Mouse (Mus musculus) embryonic facial prominence, embryonic 15.5 days (tissue): ENCODE measurements around the gene Pigb. TPM values are rescaled to one million over a fixed set of nuclear protein-coding genes. Genes with fewer than 3 reads are reported as not detected.
A peak's percentile ranks its signal among the peaks of the same experiment; 100 is the strongest.

Source experiments
- ATAC-seq: fragments of 200-750 bp; cut with Nextera tagmentation; 2 replicates; pipeline ENCODE4 v1.8.0; 2017; ENCODE audit warnings: low read depth, moderate TSS enrichment; ENCODE audit not compliant: insufficient number of reproducible peaks, low FRiP score, low TSS enrichment
- H3K27ac ChIP-seq: fragments of 300-500 bp; sonication (generic); replicated peaks from 2 replicates; pipeline ENCODE4 v1.5.1; 2015; ENCODE audit warnings: mild to moderate bottlenecking, inconsistent platforms
- H3K27me3 ChIP-seq: fragments of 300-500 bp; sonication (generic); 2 replicates; pipeline ENCODE4 v1.6.1; 2015; ENCODE audit warnings: inconsistent platforms
- H3K36me3 ChIP-seq: fragments of 300-500 bp; sonication (generic); 2 replicates; pipeline ENCODE4 v1.6.1; 2015; ENCODE audit warnings: mild to moderate bottlenecking, inconsistent platforms
- H3K4me1 ChIP-seq: fragments of 300-500 bp; sonication (generic); 2 replicates; pipeline ENCODE4 v1.6.1; 2015; ENCODE audit warnings: inconsistent platforms
- H3K4me2 ChIP-seq: fragments of 300-500 bp; sonication (generic); replicated peaks from 2 replicates; pipeline ENCODE4 v1.6.1; 2015; ENCODE audit warnings: mild to moderate bottlenecking, inconsistent platforms
- H3K4me3 ChIP-seq: fragments of 300-500 bp; sonication (generic); replicated peaks from 2 replicates; pipeline ENCODE4 v1.5.1; 2015; ENCODE audit warnings: mild to moderate bottlenecking, inconsistent platforms
- H3K9ac ChIP-seq: fragments of 300-500 bp; sonication (generic); 2 replicates; pipeline ENCODE4 v1.6.1; 2015; ENCODE audit warnings: inconsistent platforms
- H3K9me3 ChIP-seq: fragments of 300-500 bp; sonication (generic); replicated peaks from 2 replicates; pipeline ENCODE4 v1.6.1; 2016; ENCODE audit warnings: inconsistent platforms
- WGBS: fragments of 180-500 bp; shearing (Covaris S2); methylation state at CpG from one replicate; pipeline ENCODE4 v1.1.7; 2015; 5-methylcytosine and 5-hydroxymethylcytosine counted together
- polyA plus RNA-seq: library from polyadenylated mRNA; unstranded; fragments of >200 nt; fragmentation: Nextera tagmentation; extraction: Ambion mirVana; gene quantifications from 2 replicates; pipeline ENCODE4 v1.2.1, GENCODE M21; 2015

The Pigb gene
- polyA plus RNA-seq, 1 experiment from 2014 or later: 15.0 TPM

- Histone ChIP-seq H3K36me3 (no peaks in the 10 kb centered on the region), H3K27me3 (no peaks in the 10 kb centered on the region), H3K9me3 (no peaks in the 10 kb centered on the region), H3K4me3 (no peak overlapping the region), H3K4me2 (no peak overlapping the region), H3K4me1 (peaks cover 2% of the 10 kb centered on the region; the same call in 1 of the 2 replicates), H3K9ac (no peak overlapping the region), H3K27ac (no peak overlapping the region)
- no peak for ATAC-seq
- 92% methylated on average over 2 of the region's 2 CpGs for WGBS
These were observed 48.8 kb downstream of the Pigb start for GRCm38 (mm10) chr9:72991420-72991819.

GRCm38 (mm10) chr9:72988706-72989105 lies 51.5 kb downstream of the Pigb start:
- H3K4me3 ChIP-seq: no peak overlapping the region
- 82% methylated on average over 5 of the region's 5 CpGs for WGBS
- H3K27me3 ChIP-seq: no peaks in the 10 kb centered on the region
- no peak overlapping the region for H3K9ac ChIP-seq
- H3K4me1 ChIP-seq: peaks cover 14% of the 10 kb centered on the region
- no peak overlapping the region for H3K27ac ChIP-seq
- no peak for ATAC-seq
- no peaks in the 10 kb centered on the region for H3K9me3 ChIP-seq
- no peaks in the 10 kb centered on the region for H3K36me3 ChIP-seq
- H3K4me2 ChIP-seq: no peak overlapping the region

- ATAC-seq: no peak
- Histone ChIP-seq H3K9ac (no peak overlapping the region), H3K36me3 (no peaks in the 10 kb centered on the region), H3K4me3 (no peak overlapping the region), H3K27ac (no peak overlapping the region), H3K9me3 (no peaks in the 10 kb centered on the region), H3K4me2 (no peak overlapping the region), H3K4me1 (peaks cover 14% of the 10 kb centered on the region), H3K27me3 (no peaks in the 10 kb centered on the region)
- 60% methylated on average over 3 of the region's 3 CpGs for WGBS
These were observed 52.5 kb downstream of the Pigb start for GRCm38 (mm10) chr9:72987703-72988102.

GRCm38 (mm10) chr9:72985250-72986220 lies 54.6 kb downstream of the Pigb start, which contains the start of the genes Ccpg1os and Ccpg1:
TSS of gene Ccpg1os (minus strand) at chr9:72985382.
TSS of gene Ccpg1 (plus strand) at chr9:72985429.
- Histone ChIP-seq H3K36me3 (no peaks in the 10 kb centered on the region), H3K4me3 (peak within 1 kb of the TSS; percentile 93), H3K4me2 (peak within 1 kb of the TSS; percentile 74), H3K9me3 (no peaks in the 10 kb centered on the region), H3K9ac (peak within 1 kb of the TSS; percentile 58), H3K27me3 (no peaks in the 10 kb centered on the region), H3K27ac (peak within 1 kb of the TSS; percentile 71), H3K4me1 (peaks cover 14% of the 10 kb centered on the region)
- under 1% methylated on average over 88 of the region's 88 CpGs for WGBS
- peak; percentile 99 for ATAC-seq

GRCm38 (mm10) chr9:72983066-72983465 lies 57.1 kb downstream of the Pigb start:
- Histone ChIP-seq H3K4me1 (peaks cover 14% of the 10 kb centered on the region), H3K27me3 (no peaks in the 10 kb centered on the region), H3K27ac (no peak overlapping the region), H3K9ac (no peak overlapping the region), H3K4me2 (no peak overlapping the region), H3K9me3 (no peaks in the 10 kb centered on the region), H3K4me3 (no peak overlapping the region), H3K36me3 (no peaks in the 10 kb centered on the region)
- WGBS: 65% methylated on average over 2 of the region's 2 CpGs
- ATAC-seq: no peak

GRCm38 (mm10) chr9:72975242-72975641 lies 64.9 kb downstream of the Pigb start:
- no peaks in the 10 kb centered on the region for H3K36me3 ChIP-seq
- H3K9me3 ChIP-seq: no peaks in the 10 kb centered on the region
- no peak overlapping the region for H3K4me3 ChIP-seq
- H3K4me1 ChIP-seq: no peaks in the 10 kb centered on the region
- H3K4me2 ChIP-seq: no peak overlapping the region
- no peak for ATAC-seq
- no peak overlapping the region for H3K27ac ChIP-seq
- no peaks in the 10 kb centered on the region for H3K27me3 ChIP-seq
- WGBS: 86% methylated on average over 1 of the region's 1 CpGs
- no peak overlapping the region for H3K9ac ChIP-seq

- Histone ChIP-seq H3K36me3 (no peaks in the 10 kb centered on the region), H3K27me3 (no peaks in the 10 kb centered on the region), H3K4me1 (no peaks in the 10 kb centered on the region), H3K9me3 (no peaks in the 10 kb centered on the region), H3K4me3 (no peak overlapping the region), H3K4me2 (no peak overlapping the region), H3K27ac (no peak overlapping the region), H3K9ac (no peak overlapping the region)
- 88% methylated on average over 5 of the region's 5 CpGs for WGBS
- no peak for ATAC-seq
These were observed 65.4 kb downstream of the Pigb start for GRCm38 (mm10) chr9:72974734-72975133.

- H3K9ac ChIP-seq: no peak overlapping the region
- H3K4me2 ChIP-seq: no peak overlapping the region
- no peak for ATAC-seq
- H3K27me3 ChIP-seq: no peaks in the 10 kb centered on the region
- H3K4me1 ChIP-seq: no peaks in the 10 kb centered on the region
- H3K27ac ChIP-seq: no peak overlapping the region
- H3K4me3 ChIP-seq: no peak overlapping the region
- no peaks in the 10 kb centered on the region for H3K36me3 ChIP-seq
- H3K9me3 ChIP-seq: no peaks in the 10 kb centered on the region
These were observed 67.2 kb downstream of the Pigb start for GRCm38 (mm10) chr9:72972984-72973383.

GRCm38 (mm10) chr9:72972435-72972834 lies 67.7 kb downstream of the Pigb start:
- 87% methylated on average over 5 of the region's 5 CpGs for WGBS
- no peak overlapping the region for H3K4me2 ChIP-seq
- H3K9ac ChIP-seq: no peak overlapping the region
- no peak for ATAC-seq
- H3K27me3 ChIP-seq: no peaks in the 10 kb centered on the region
- H3K27ac ChIP-seq: no peak overlapping the region
- H3K4me1 ChIP-seq: no peaks in the 10 kb centered on the region
- H3K4me3 ChIP-seq: no peak overlapping the region
- H3K9me3 ChIP-seq: no peaks in the 10 kb centered on the region
- no peaks in the 10 kb centered on the region for H3K36me3 ChIP-seq

- Histone ChIP-seq H3K36me3 (no peaks in the 10 kb centered on the region), H3K4me3 (no peak overlapping the region), H3K4me1 (no peaks in the 10 kb centered on the region), H3K9ac (no peak overlapping the region), H3K4me2 (no peak overlapping the region), H3K27me3 (no peaks in the 10 kb centered on the region), H3K27ac (no peak overlapping the region), H3K9me3 (no peaks in the 10 kb centered on the region)
- ATAC-seq: no peak
- 62% methylated on average over 7 of the region's 7 CpGs for WGBS
These were observed 70.3 kb downstream of the Pigb start for GRCm38 (mm10) chr9:72969874-72970273.

GRCm38 (mm10) chr9:72968349-72969061 lies 71.7 kb downstream of the Pigb start:
- no peaks in the 10 kb centered on the region for H3K4me1 ChIP-seq
- no peak for ATAC-seq

More at GRCm38 (mm10) chr9:72968349-72969061, 71.7 kb downstream of the Pigb start:
- H3K9ac ChIP-seq: no peak overlapping the region
- no peaks in the 10 kb centered on the region for H3K27me3 ChIP-seq
- no peaks in the 10 kb centered on the region for H3K9me3 ChIP-seq
- no peaks in the 10 kb centered on the region for H3K36me3 ChIP-seq
- H3K27ac ChIP-seq: no peak overlapping the region
- no peak overlapping the region for H3K4me3 ChIP-seq
- H3K4me2 ChIP-seq: no peak overlapping the region
- 35% methylated on average over 11 of the region's 11 CpGs for WGBS
